Mouse (Mus musculus) stomach, embryonic 14.5 days (tissue): ENCODE measurements around the gene Sun5. TPM values are rescaled to one million over a fixed set of nuclear protein-coding genes. Genes with fewer than 3 reads are reported as not detected.

Experiments
- polyA plus RNA-seq: library from polyadenylated mRNA; unstranded; fragments of >200 nt; fragmentation: Nextera tagmentation; extraction: Ambion mirVana; gene quantifications from 2 replicates; pipeline ENCODE4 v1.2.1, GENCODE M21; 2014

Gene Sun5
- polyA plus RNA-seq, 1 experiment from 2014 or later, result not detected

Other genes with a start within 250 kb of the Sun5 start
- 70.2 and 70.4 TPM in 2 replicates for gene Commd7, start 238.3 kb downstream of the Sun5 start, polyA plus RNA-seq
- gene Dnmt3b, start 221.6 kb downstream of the Sun5 start, polyA plus RNA-seq, result 10.6 and 12.8 TPM in 2 replicates
- gene Dnmt3c, start 174.4 kb downstream of the Sun5 start, polyA plus RNA-seq, result 0.16 TPM in 1 of 2 replicates, not detected in the other
- 243 and 263 TPM in 2 replicates for gene Mapre1, start 129.8 kb downstream of the Sun5 start, polyA plus RNA-seq
- 0.14 and 0.41 TPM in 2 replicates for gene Efcab8, start 91.2 kb downstream of the Sun5 start, polyA plus RNA-seq
- not detected in 2 replicates for gene Bpifb2, start 4.0 kb upstream of the Sun5 start, polyA plus RNA-seq
- not detected in 2 replicates for gene Bpifb6, start 29.3 kb upstream of the Sun5 start, polyA plus RNA-seq
- gene Bpifb3, start 47.1 kb upstream of the Sun5 start, polyA plus RNA-seq, result not detected in 2 replicates
- not detected in 2 replicates for gene Bpifb4, start 67.1 kb upstream of the Sun5 start, polyA plus RNA-seq
- gene Bpifa6, start 103.9 kb upstream of the Sun5 start, polyA plus RNA-seq, result not detected in 2 replicates
- gene Bpifa2, start 137.2 kb upstream of the Sun5 start, polyA plus RNA-seq, result not detected in 2 replicates